Mouse (Mus musculus) stomach, postnatal 0 days (tissue): ENCODE measurements at regions not wholly inside any gene's neighbourhood (a gene's known extent, or its start where the extent isn't known, plus 50 kb on each side); places are given as distances from the start of the nearest gene placed in this dataset.

Experiments
- CTCF ChIP-seq: IDR thresholded peaks from 2 replicates; pipeline ENCODE4 v1.5.1; 2016; ENCODE audit warnings: antibody characterized with exemption, low read depth, mild to moderate bottlenecking, moderate library complexity
- EP300 ChIP-seq: optimal IDR thresholded peaks from 2 replicates; pipeline ENCODE3; 2016; ENCODE audit warnings: antibody characterized with exemption

- TF ChIP-seq EP300 (no peak), CTCF (no peak)
These were observed 309.2 kb upstream of the Gm4791 start for GRCm38 (mm10) chr9:46689331-46689730.
